Mouse (Mus musculus) natural killer cell, adult 2 months (primary cell): ENCODE measurements around the gene Slc44a1.

Source experiments
- DNase-seq, 2 experiments: peaks; one replicate each; pipeline ENCODE4 v3.0.0; 2022; ENCODE audit warnings: low spot score in 2 of 2

Slc44a1 gene

GRCm38 (mm10) chr4:53469007-53469406 lies 28.8 kb downstream of the Slc44a1 start:
- peak in 1 of 2 experiments; percentile 22 for DNase-seq

- DNase-seq, result no peak
These were observed 33.9 kb downstream of the Slc44a1 start for GRCm38 (mm10) chr4:53474109-53474508.

GRCm38 (mm10) chr4:53475230-53475952 lies 35.2 kb downstream of the Slc44a1 start:
- no peak for DNase-seq

- no peak for DNase-seq
These were observed 38.4 kb downstream of the Slc44a1 start for GRCm38 (mm10) chr4:53478644-53479043.

- DNase-seq, result no peak
These were observed 47.3 kb downstream of the Slc44a1 start for GRCm38 (mm10) chr4:53487216-53488188.

GRCm38 (mm10) chr4:53488803-53489202 lies 48.6 kb downstream of the Slc44a1 start:
- no peak for DNase-seq

- DNase-seq, result no peak
These were observed 50.2 kb downstream of the Slc44a1 start for GRCm38 (mm10) chr4:53490371-53490770.

- peak; percentile 30 to 51 for DNase-seq
These were observed 51.1 kb downstream of the Slc44a1 start for GRCm38 (mm10) chr4:53491269-53491668.

- DNase-seq, result no peak
These were observed 55.4 kb downstream of the Slc44a1 start for GRCm38 (mm10) chr4:53495646-53496045.

GRCm38 (mm10) chr4:53502764-53503163 lies 62.6 kb downstream of the Slc44a1 start:
- no peak for DNase-seq

GRCm38 (mm10) chr4:53512131-53512916 lies 72.1 kb downstream of the Slc44a1 start:
- DNase-seq, result no peak

GRCm38 (mm10) chr4:53513276-53514081 lies 73.3 kb downstream of the Slc44a1 start:
- peak; percentile 21 to 23 for DNase-seq

- DNase-seq, result no peak
These were observed 75.9 kb downstream of the Slc44a1 start for GRCm38 (mm10) chr4:53516011-53516532.

- DNase-seq, result no peak
These were observed 79.2 kb downstream of the Slc44a1 start for GRCm38 (mm10) chr4:53519429-53519828.

GRCm38 (mm10) chr4:53521028-53521427 lies 80.8 kb downstream of the Slc44a1 start:
- DNase-seq, result no peak

- DNase-seq, result no peak
These were observed 82.4 kb downstream of the Slc44a1 start for GRCm38 (mm10) chr4:53522655-53523054.

GRCm38 (mm10) chr4:53525503-53525902 lies 85.3 kb downstream of the Slc44a1 start:
- DNase-seq, result no peak

- DNase-seq, result no peak
These were observed 85.8 kb downstream of the Slc44a1 start for GRCm38 (mm10) chr4:53525994-53526393.

- DNase-seq, result no peak
These were observed 86.2 kb downstream of the Slc44a1 start for GRCm38 (mm10) chr4:53526446-53526845.

GRCm38 (mm10) chr4:53535795-53536194 lies 95.6 kb downstream of the Slc44a1 start:
- no peak for DNase-seq

GRCm38 (mm10) chr4:53537101-53537500 lies 96.9 kb downstream of the Slc44a1 start:
- DNase-seq, result no peak
